In the genomic region with DNA sequence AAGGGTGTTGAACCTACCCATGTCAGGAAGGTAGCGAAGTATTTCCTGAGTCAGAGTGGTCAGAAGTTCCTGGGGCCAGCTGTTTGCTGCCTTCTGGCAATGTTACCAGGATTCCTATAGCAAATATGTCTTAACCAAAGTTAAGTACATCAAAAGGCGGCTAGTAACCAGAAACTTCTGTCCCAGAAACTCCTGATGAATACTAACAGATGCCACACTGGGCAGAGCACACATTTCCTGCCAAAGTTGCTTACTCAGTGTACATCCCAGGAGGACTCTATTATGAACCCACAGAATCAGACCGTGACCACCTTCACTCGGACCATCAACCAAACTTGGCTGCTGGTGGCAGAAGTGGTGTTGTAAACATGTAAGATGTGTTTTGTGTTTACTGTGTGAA, we compare ENCODE assay signal across 23 mouse cellular contexts.
DNase-seq lines count a peak whose midpoint lies in the region; ATAC-seq and TF ChIP-seq lines count a peak whose summit lies in the region.
"Had no signal": no experiment of that assay in that cellular context is flagged by ENCODE, and none has a peak within 500 bp of the region (broad histone marks: within the 10 kb centered on the region; RNA-seq: fewer than 3 reads in every experiment).

No protein-coding gene starts in this region.

- no peak for ATAC-seq in limb, embryonic 14.5 days (ENCODE audit: low FRiP score, low read depth)
- ATAC-seq in embryonic facial prominence, embryonic 14.5 days (ENCODE audit: low read depth), result no peak
- no peak for ATAC-seq in activated CD4-positive, CD25-positive, alpha-beta regulatory T cell, adult 4 months
- ATAC-seq: forebrain, embryonic 13.5 days; forebrain, embryonic 15.5 days; forebrain, postnatal 0 days; Patski had no signal

- no peak overlapping the region for H3K4me3 ChIP-seq in limb, embryonic 14.5 days (replicated peaks; ENCODE audit: low read length)
- no peak overlapping the region for H3K4me3 ChIP-seq in limb, embryonic 10.5 days
- H3K4me3 ChIP-seq in C2C12 (ENCODE audit: insufficient read depth, poor library complexity, severe bottlenecking), result no peak overlapping the region
- H3K4me3 ChIP-seq in embryonic facial prominence, embryonic 14.5 days (ENCODE audit: low read depth, low read length), result no peak overlapping the region
- H3K4me3 ChIP-seq: embryonic facial prominence, embryonic 13.5 days; forebrain, embryonic 13.5 days; forebrain, embryonic 15.5 days had no signal

- H3K27me3 ChIP-seq in limb, embryonic 14.5 days (ENCODE audit: control insufficient read depth, insufficient read depth, low read length), result no peaks in the 10 kb centered on the region
- no peaks in the 10 kb centered on the region for H3K27me3 ChIP-seq in limb, embryonic 10.5 days (ENCODE audit: low read depth, poor library complexity, severe bottlenecking)
- no peaks in the 10 kb centered on the region for H3K27me3 ChIP-seq in C2C12 (ENCODE audit: control insufficient read depth, insufficient read depth, insufficient read length)
- H3K27me3 ChIP-seq in embryonic facial prominence, embryonic 14.5 days (replicated peaks; ENCODE audit: control insufficient read depth, insufficient read depth, low read length), result no peaks in the 10 kb centered on the region
- H3K27me3 ChIP-seq: embryonic facial prominence, embryonic 13.5 days; forebrain, embryonic 13.5 days; forebrain, embryonic 15.5 days; Patski had no signal

- H3K4me1 ChIP-seq in limb, embryonic 14.5 days (ENCODE audit: control insufficient read depth, insufficient read depth, low read length), result no peaks in the 10 kb centered on the region
- 0 out of 2 replicates have a peak, but pooled peaks cover 3% of the 10 kb centered on the region for H3K4me1 ChIP-seq in limb, embryonic 10.5 days
- H3K4me1 ChIP-seq in embryonic facial prominence, embryonic 14.5 days (ENCODE audit: control insufficient read depth, insufficient read depth, low read length), result no peaks in the 10 kb centered on the region

- peak; percentile 14 for DNase-seq in limb, embryonic 14.5 days (ENCODE audit: low spot score)
- DNase-seq in limb, embryonic 10.5 days (ENCODE audit: low spot score), result no peak
- peak; percentile 62 for DNase-seq in embryonic facial prominence, embryonic 14.5 days (ENCODE audit: low spot score)
- DNase-seq in ovary, postnatal 36 days (ENCODE audit: low spot score), result no peak
- DNase-seq in spleen, postnatal 4 days (ENCODE audit: low spot score in 2 of 2), result no peak
- DNase-seq: adrenal gland, adult 2 months; adrenal gland, postnatal 10 days; adrenal gland, postnatal 25 days; B cell, adult 2 months; cerebellum, adult 11 months; cerebellum, adult 18-20 months; cerebellum, adult 8-10 months; cerebellum, adult 9-11 months; cerebellum, postnatal 14 days; cerebellum, postnatal 36 days; embryo, embryonic 11 days; forebrain, postnatal 0 days had no signal

- no peak for TF ChIP-seq POLR2A in limb, embryonic 14.5 days (IDR thresholded peaks at IDR 0.05; ENCODE audit: borderline replicate concordance, extremely low read depth, insufficient read depth, insufficient read length)

- no peaks in the 10 kb centered on the region for H3K36me3 ChIP-seq in limb, embryonic 14.5 days (ENCODE audit: control insufficient read depth, insufficient read depth, low read length)
- no peaks in the 10 kb centered on the region for H3K36me3 ChIP-seq in limb, embryonic 10.5 days
- no peaks in the 10 kb centered on the region for H3K36me3 ChIP-seq in C2C12 (ENCODE audit: control insufficient read depth, insufficient read depth)
- H3K36me3 ChIP-seq in embryonic facial prominence, embryonic 14.5 days (ENCODE audit: control insufficient read depth, insufficient read depth, low read length), result no peaks in the 10 kb centered on the region
- H3K36me3 ChIP-seq: embryonic facial prominence, embryonic 13.5 days; forebrain, embryonic 15.5 days had no signal

- H3K4me2 ChIP-seq in limb, embryonic 14.5 days (replicated peaks; ENCODE audit: low read depth, low read length, severe bottlenecking), result no peak overlapping the region
- no peak overlapping the region for H3K4me2 ChIP-seq in embryonic facial prominence, embryonic 14.5 days (ENCODE audit: low read depth, low read length)
- H3K4me2 ChIP-seq: embryonic facial prominence, embryonic 13.5 days; forebrain, embryonic 13.5 days; forebrain, embryonic 15.5 days had no signal

- H3K79me2 ChIP-seq in C2C12 (ENCODE audit: control insufficient read depth, insufficient read depth), result no peaks in the 10 kb centered on the region

- WGBS in limb, embryonic 14.5 days, result 64% methylated on average over 4 of the region's 4 CpGs
- WGBS in limb, embryonic 10.5 days, result 83% methylated on average over 4 of the region's 4 CpGs
- WGBS in embryonic facial prominence, embryonic 14.5 days, result 50% methylated on average over 4 of the region's 4 CpGs

- no peak overlapping the region for H3K27ac ChIP-seq in limb, embryonic 14.5 days (replicated peaks; ENCODE audit: low read depth, low read length)
- no peak overlapping the region for H3K27ac ChIP-seq in limb, embryonic 10.5 days
- no peak overlapping the region for H3K27ac ChIP-seq in embryonic facial prominence, embryonic 14.5 days (replicated peaks; ENCODE audit: low read depth, low read length)
- H3K27ac ChIP-seq: embryonic facial prominence, embryonic 13.5 days; forebrain, embryonic 13.5 days had no signal

- no peak for TF ChIP-seq CTCF in C2C12 (IDR thresholded peaks at IDR 0.05; ENCODE audit: control insufficient read depth, insufficient read depth, insufficient read length)

- H3ac ChIP-seq in C2C12 (ENCODE audit: control insufficient read depth, insufficient read length, low read depth), result no peak overlapping the region

- H3K9me3 ChIP-seq in limb, embryonic 14.5 days (ENCODE audit: control insufficient read depth, low read length), result no peaks in the 10 kb centered on the region
- H3K9me3 ChIP-seq in limb, embryonic 10.5 days (replicated peaks), result no peaks in the 10 kb centered on the region
- no peaks in the 10 kb centered on the region for H3K9me3 ChIP-seq in embryonic facial prominence, embryonic 14.5 days (ENCODE audit: control insufficient read depth, low read length)
- H3K9me3 ChIP-seq: embryonic facial prominence, embryonic 13.5 days; forebrain, embryonic 13.5 days; forebrain, embryonic 15.5 days had no signal

- no peaks in the 10 kb centered on the region for H3K79me3 ChIP-seq in C2C12 (ENCODE audit: low read depth)

- no peak overlapping the region for H3K9ac ChIP-seq in limb, embryonic 14.5 days (ENCODE audit: low read depth, low read length, severe bottlenecking)
- H3K9ac ChIP-seq in embryonic facial prominence, embryonic 14.5 days (ENCODE audit: low read depth, low read length), result no peak overlapping the region
- H3K9ac ChIP-seq: embryonic facial prominence, embryonic 13.5 days; forebrain, embryonic 13.5 days; forebrain, embryonic 15.5 days; forebrain, postnatal 0 days had no signal

TF ChIP-seq in C2C12, 6 proteins besides CTCF, POLR2A, EP300 and RAD21:
- TF ChIP-seq USF1 (IDR thresholded peaks at IDR 0.05; ENCODE audit: low read depth), result no peak
- TF ChIP-seq MYOD1 (IDR thresholded peaks at IDR 0.05; ENCODE audit: control insufficient read depth, insufficient read length, low read depth), result peak; percentile 80

Comparison
In these comparisons a context has a peak if more than half of its experiments do, and no peak if none do; other contexts are left out.
1. DNase-seq: peak in limb, embryonic 14.5 days (single experiment) and embryonic facial prominence, embryonic 14.5 days (single experiment); none in limb, embryonic 10.5 days (single experiment), ovary, postnatal 36 days (single experiment) and spleen, postnatal 4 days (0 of 2).